ENCODE assay signal across 8 mouse cellular contexts in genomic region chr8:70503062-70503750, GRCm38 (mm10). TPM values are rescaled to one million over a fixed set of nuclear protein-coding genes. Genes with fewer than 3 reads are reported as not detected.
DNase-seq lines count a peak whose midpoint lies in the region; ATAC-seq lines count a peak whose summit lies in the region.

No protein-coding gene starts in this region.

- H3K4me1 ChIP-seq in forebrain, embryonic 11.5 days (replicated peaks; ENCODE audit: control insufficient read depth, insufficient read depth, low read length), result peaks cover 8% of the 10 kb centered on the region
- peaks cover 45% of the 10 kb centered on the region for H3K4me1 ChIP-seq in limb, embryonic 11.5 days (ENCODE audit: control insufficient read depth, insufficient read depth, low read length)
- peaks cover 10% of the 10 kb centered on the region; the same call in 1 of the 2 replicates for H3K4me1 ChIP-seq in midbrain, embryonic 14.5 days (ENCODE audit: control insufficient read depth, insufficient read depth, low read length)
- H3K4me1 ChIP-seq in stomach, embryonic 16.5 days (ENCODE audit: control insufficient read depth, insufficient read depth, low read length), result peaks cover 35% of the 10 kb centered on the region

- peak; percentile 68 to 78 for DNase-seq in layer of hippocampus, postnatal 10 days (ENCODE audit: low spot score in 2 of 2)
- no peak for DNase-seq in layer of hippocampus, adult 8-10 months (ENCODE audit: low spot score in 2 of 2)
- peak; percentile 68 for DNase-seq in c-Kit-negative CD71-positive TER-119-positive erythroid progenitor cells, embryonic 14.5 days (ENCODE audit: low read depth, low spot score)
- peak; percentile 86 for DNase-seq in forebrain, embryonic 11.5 days (ENCODE audit: low spot score)
- peak; percentile 75 to 76 for DNase-seq in heart, postnatal 36 days
- peak; percentile 87 for DNase-seq in limb, embryonic 11.5 days (ENCODE audit: low spot score)
- peak; percentile 79 for DNase-seq in midbrain, embryonic 14.5 days

- H3K27ac ChIP-seq in forebrain, embryonic 11.5 days (ENCODE audit: low read depth, low read length), result no peak overlapping the region
- no peak overlapping the region; the same call in 1 of the 2 replicates for H3K27ac ChIP-seq in limb, embryonic 11.5 days (replicated peaks; ENCODE audit: low read depth, low read length)
- H3K27ac ChIP-seq in midbrain, embryonic 14.5 days (replicated peaks; ENCODE audit: low read depth, low read length), result no peak overlapping the region
- no peak overlapping the region for H3K27ac ChIP-seq in stomach, embryonic 16.5 days (ENCODE audit: low read length)

- H3K27me3 ChIP-seq in forebrain, embryonic 11.5 days (ENCODE audit: control insufficient read depth, insufficient read depth, low read length), result peaks cover 53% of the 10 kb centered on the region
- 0 out of 2 replicates have a peak, but pooled peaks cover 2% of the 10 kb centered on the region for H3K27me3 ChIP-seq in limb, embryonic 11.5 days (ENCODE audit: control insufficient read depth, insufficient read depth, low read length)
- H3K27me3 ChIP-seq in midbrain, embryonic 14.5 days (ENCODE audit: control insufficient read depth, insufficient read depth, low read length), result peaks cover 58% of the 10 kb centered on the region
- H3K27me3 ChIP-seq in stomach, embryonic 16.5 days (ENCODE audit: control insufficient read depth, insufficient read depth, low read length), result peaks cover 32% of the 10 kb centered on the region

- H3K4me2 ChIP-seq in forebrain, embryonic 11.5 days (ENCODE audit: low read depth, low read length, severe bottlenecking), result peak overlapping the region; percentile 18; the same call in 1 of the 2 replicates
- H3K4me2 ChIP-seq in limb, embryonic 11.5 days (ENCODE audit: low read depth, severe bottlenecking), result peak overlapping the region; percentile 7; the same call in 1 of the 2 replicates
- no peak overlapping the region for H3K4me2 ChIP-seq in midbrain, embryonic 14.5 days (ENCODE audit: low read length)
- H3K4me2 ChIP-seq in stomach, embryonic 16.5 days (ENCODE audit: low read depth, low read length), result no peak overlapping the region

- H3K4me3 ChIP-seq in forebrain, embryonic 11.5 days (ENCODE audit: low read depth, low read length), result no peak overlapping the region
- no peak overlapping the region for H3K4me3 ChIP-seq in limb, embryonic 11.5 days (ENCODE audit: low read depth, low read length)
- H3K4me3 ChIP-seq in midbrain, embryonic 14.5 days (replicated peaks; ENCODE audit: low read depth, low read length), result no peak overlapping the region
- no peak overlapping the region for H3K4me3 ChIP-seq in stomach, embryonic 16.5 days (replicated peaks; ENCODE audit: low read length)

- 0 out of 2 replicates have a peak, but pooled peaks have one; percentile 11 for ATAC-seq in forebrain, embryonic 11.5 days (replicated peaks; ENCODE audit: low FRiP score)
- 0 out of 2 replicates have a peak, but pooled peaks have one; percentile 0 for ATAC-seq in limb, embryonic 11.5 days (ENCODE audit: insufficient number of reproducible peaks, low FRiP score, low TSS enrichment, low read depth)
- no peak for ATAC-seq in midbrain, embryonic 14.5 days (ENCODE audit: low FRiP score, low TSS enrichment)
- peak; percentile 14; the same call in 1 of the 2 replicates for ATAC-seq in stomach, embryonic 16.5 days (ENCODE audit: insufficient read depth, low FRiP score)

- H3K9ac ChIP-seq in forebrain, embryonic 11.5 days (ENCODE audit: low read length), result no peak overlapping the region
- no peak overlapping the region for H3K9ac ChIP-seq in limb, embryonic 11.5 days (ENCODE audit: low read length)
- H3K9ac ChIP-seq in midbrain, embryonic 14.5 days (replicated peaks; ENCODE audit: low read length), result 0 out of 2 replicates have a peak overlapping the region, but pooled peaks have one; percentile 21
- no peak overlapping the region; the same call in 1 of the 2 replicates for H3K9ac ChIP-seq in stomach, embryonic 16.5 days (ENCODE audit: low read length)

- intact Hi-C loops in heart, postnatal 36 days (cut with DNase I), result loop anchor here (1.0 to 5.0 kb wide), 3 partner anchors 51 to 120 kb away; no protein-coding TSS in a partner anchor

- H3K9me3 ChIP-seq in forebrain, embryonic 11.5 days (ENCODE audit: control insufficient read depth, low read length), result no peaks in the 10 kb centered on the region
- no peaks in the 10 kb centered on the region for H3K9me3 ChIP-seq in limb, embryonic 11.5 days (ENCODE audit: control insufficient read depth, low read length)
- no peaks in the 10 kb centered on the region; the same call in 1 of the 2 replicates for H3K9me3 ChIP-seq in midbrain, embryonic 14.5 days (ENCODE audit: control insufficient read depth, low read length)
- no peaks in the 10 kb centered on the region for H3K9me3 ChIP-seq in stomach, embryonic 16.5 days (replicated peaks; ENCODE audit: control insufficient read depth, low read length)

- 10% methylated on average over 46 of the region's 46 CpGs for WGBS in forebrain, embryonic 11.5 days
- WGBS in limb, embryonic 11.5 days, result 11% methylated on average over 46 of the region's 46 CpGs
- WGBS in midbrain, embryonic 14.5 days, result 11% methylated on average over 46 of the region's 46 CpGs
- 18% methylated on average over 46 of the region's 46 CpGs for WGBS in stomach, embryonic 16.5 days

- H3K36me3 ChIP-seq in forebrain, embryonic 11.5 days (ENCODE audit: control insufficient read depth, insufficient read depth, low read length), result peaks cover 7% of the 10 kb centered on the region; the same call in 1 of the 2 replicates
- peaks cover 6% of the 10 kb centered on the region; the same call in 1 of the 2 replicates for H3K36me3 ChIP-seq in limb, embryonic 11.5 days (ENCODE audit: control insufficient read depth, insufficient read depth, low read length)
- H3K36me3 ChIP-seq in midbrain, embryonic 14.5 days (ENCODE audit: control insufficient read depth, insufficient read depth, low read length), result peaks cover 19% of the 10 kb centered on the region
- 0 out of 2 replicates have a peak, but pooled peaks cover 9% of the 10 kb centered on the region for H3K36me3 ChIP-seq in stomach, embryonic 16.5 days (ENCODE audit: control insufficient read depth, insufficient read depth, low read length)

RNA-seq across cellular contexts. Expression of gene Rex1bd, which starts 3.3 kb away (rescaled TPM):
- total RNA-seq in layer of hippocampus, postnatal 10 days (2021), result 100 to 1,000 TPM in 1 of 2 experiments, 10 to 100 TPM in 1; 97.8 to 106 TPM
- total RNA-seq in layer of hippocampus, adult 8-10 months (2022), result 100 to 1,000 TPM in 2 of 4 experiments, 10 to 100 TPM in 2; 86.4 to 104 (median 97.3) TPM
- 113 and 123 TPM in 2 replicates for polyA plus RNA-seq in forebrain, embryonic 11.5 days (2014; fragmentation: Nextera tagmentation; extraction: Ambion mirVana)
- total RNA-seq in heart, postnatal 36 days (2021), result 100 to 1,000 TPM; 109 to 113 TPM
- polyA plus RNA-seq in limb, embryonic 11.5 days (2014; fragmentation: Nextera tagmentation; extraction: Ambion mirVana), result 126 and 138 TPM in 2 replicates
- 152 and 190 TPM in 2 replicates for polyA plus RNA-seq in midbrain, embryonic 14.5 days (2014; fragmentation: Nextera tagmentation; extraction: Ambion mirVana)
- polyA plus RNA-seq in stomach, embryonic 16.5 days (2015; fragmentation: Nextera tagmentation; extraction: Ambion mirVana), result 118 and 125 TPM in 2 replicates

RNA-seq across cellular contexts. Expression of gene Uba52, which starts 7.4 kb away (rescaled TPM):
- 1,000 to 10,000 TPM in 1 of 2 experiments, 100 to 1,000 TPM in 1; 916 to 1,148 TPM for total RNA-seq in layer of hippocampus, postnatal 10 days (2021)
- 1,000 to 10,000 TPM in 2 of 4 experiments, 100 to 1,000 TPM in 2; 772 to 1,065 (median 933) TPM for total RNA-seq in layer of hippocampus, adult 8-10 months (2022)
- 715 TPM in 2 replicates for polyA plus RNA-seq in forebrain, embryonic 11.5 days (2014; fragmentation: Nextera tagmentation; extraction: Ambion mirVana)
- 1,000 to 10,000 TPM; 1,469 to 1,509 TPM for total RNA-seq in heart, postnatal 36 days (2021)
- 926 and 927 TPM in 2 replicates for polyA plus RNA-seq in limb, embryonic 11.5 days (2014; fragmentation: Nextera tagmentation; extraction: Ambion mirVana)
- 696 and 821 TPM in 2 replicates for polyA plus RNA-seq in midbrain, embryonic 14.5 days (2014; fragmentation: Nextera tagmentation; extraction: Ambion mirVana)
- 719 and 930 TPM in 2 replicates for polyA plus RNA-seq in stomach, embryonic 16.5 days (2015; fragmentation: Nextera tagmentation; extraction: Ambion mirVana)

RNA-seq across cellular contexts. Expression of gene Crlf1, which starts 10.2 kb away (rescaled TPM):
- total RNA-seq in layer of hippocampus, postnatal 10 days (2021), result 10 to 100 TPM; 21.3 to 22.0 TPM
- 10 to 100 TPM; 20.4 to 31.5 (median 30.1) TPM for total RNA-seq in layer of hippocampus, adult 8-10 months (2022)
- polyA plus RNA-seq in forebrain, embryonic 11.5 days (2014; fragmentation: Nextera tagmentation; extraction: Ambion mirVana), result 4.9 and 10.9 TPM in 2 replicates
- under 1 TPM; 0.39 to 0.62 TPM for total RNA-seq in heart, postnatal 36 days (2021)
- polyA plus RNA-seq in limb, embryonic 11.5 days (2014; fragmentation: Nextera tagmentation; extraction: Ambion mirVana), result 85.8 and 102 TPM in 2 replicates
- 2.1 and 3.0 TPM in 2 replicates for polyA plus RNA-seq in midbrain, embryonic 14.5 days (2014; fragmentation: Nextera tagmentation; extraction: Ambion mirVana)
- polyA plus RNA-seq in stomach, embryonic 16.5 days (2015; fragmentation: Nextera tagmentation; extraction: Ambion mirVana), result 3.4 and 4.9 TPM in 2 replicates

RNA-seq across cellular contexts. Expression of gene Tmem59l, which starts 16.0 kb away (rescaled TPM):
- 100 to 1,000 TPM; 174 to 175 TPM for total RNA-seq in layer of hippocampus, postnatal 10 days (2021)
- 100 to 1,000 TPM; 284 to 307 (median 293) TPM for total RNA-seq in layer of hippocampus, adult 8-10 months (2022)
- polyA plus RNA-seq in forebrain, embryonic 11.5 days (2014; fragmentation: Nextera tagmentation; extraction: Ambion mirVana), result 10.4 and 10.6 TPM in 2 replicates
- not detected for total RNA-seq in heart, postnatal 36 days (2021)
- polyA plus RNA-seq in limb, embryonic 11.5 days (2014; fragmentation: Nextera tagmentation; extraction: Ambion mirVana), result 20.0 and 20.8 TPM in 2 replicates
- 104 and 143 TPM in 2 replicates for polyA plus RNA-seq in midbrain, embryonic 14.5 days (2014; fragmentation: Nextera tagmentation; extraction: Ambion mirVana)
- polyA plus RNA-seq in stomach, embryonic 16.5 days (2015; fragmentation: Nextera tagmentation; extraction: Ambion mirVana), result 2.8 and 4.3 TPM in 2 replicates

RNA-seq across cellular contexts. Expression of gene Fkbp8, which starts 24.3 kb away (rescaled TPM):
- 100 to 1,000 TPM; 337 to 361 TPM for total RNA-seq in layer of hippocampus, postnatal 10 days (2021)
- total RNA-seq in layer of hippocampus, adult 8-10 months (2022), result 100 to 1,000 TPM; 420 to 440 (median 425) TPM
- polyA plus RNA-seq in forebrain, embryonic 11.5 days (2014; fragmentation: Nextera tagmentation; extraction: Ambion mirVana), result 268 and 290 TPM in 2 replicates
- 100 to 1,000 TPM; 133 to 138 TPM for total RNA-seq in heart, postnatal 36 days (2021)
- 221 and 233 TPM in 2 replicates for polyA plus RNA-seq in limb, embryonic 11.5 days (2014; fragmentation: Nextera tagmentation; extraction: Ambion mirVana)
- 328 and 408 TPM in 2 replicates for polyA plus RNA-seq in midbrain, embryonic 14.5 days (2014; fragmentation: Nextera tagmentation; extraction: Ambion mirVana)
- polyA plus RNA-seq in stomach, embryonic 16.5 days (2015; fragmentation: Nextera tagmentation; extraction: Ambion mirVana), result 291 and 298 TPM in 2 replicates

Comparison
In these comparisons a context has a peak if more than half of its experiments do, and no peak if none do; other contexts are left out.
1. DNase-seq: peak in layer of hippocampus, postnatal 10 days (2 of 2), c-Kit-negative CD71-positive TER-119-positive erythroid progenitor cells, embryonic 14.5 days (single experiment), forebrain, embryonic 11.5 days (single experiment), heart, postnatal 36 days (2 of 2), limb, embryonic 11.5 days (single experiment) and midbrain, embryonic 14.5 days (single experiment); none in layer of hippocampus, adult 8-10 months (0 of 2).
2. H3K4me2 ChIP-seq: peak in forebrain, embryonic 11.5 days (single experiment) and limb, embryonic 11.5 days (single experiment); none in midbrain, embryonic 14.5 days (single experiment) and stomach, embryonic 16.5 days (single experiment).